Mouse (Mus musculus) cerebellum, adult 2 months (tissue): ENCODE measurements around the gene Dppa3. TPM values are rescaled to one million over a fixed set of nuclear protein-coding genes. Genes with fewer than 3 reads are reported as not detected.
A peak's percentile ranks its signal among the peaks of the same experiment; 100 is the strongest.

Experiments used
- DNase-seq, 2 experiments: peaks; one replicate each; pipeline ENCODE4 v3.0.0; 2021
- H3K27ac ChIP-seq: fragments of 200-500 bp; 2 replicates; pipeline ENCODE4 v1.5.1; 2012; ENCODE audit warnings: low read length, control low read depth, inconsistent platforms; ENCODE audit not compliant: insufficient read depth
- H3K27me3 ChIP-seq: fragments of 200-500 bp; 2 replicates; pipeline ENCODE4 v1.6.1; 2012; ENCODE audit warnings: inconsistent platforms, mild to moderate bottlenecking, low read length, moderate library complexity; ENCODE audit not compliant: control insufficient read depth, insufficient read depth
- H3K4me1 ChIP-seq: fragments of 200-500 bp; 2 replicates; pipeline ENCODE4 v1.6.1; 2011; ENCODE audit warnings: low read length; ENCODE audit not compliant: control insufficient read depth, insufficient read depth
- H3K4me3 ChIP-seq: fragments of 200-500 bp; replicated peaks from 2 replicates; pipeline ENCODE3; 2011; ENCODE audit warnings: mild to moderate bottlenecking, low read depth, low read length, control low read depth; ENCODE audit not compliant: insufficient read depth
- CTCF ChIP-seq: fragments of 200-500 bp; IDR thresholded peaks from 2 replicates; pipeline ENCODE4 v1.5.1; 2011; ENCODE audit warnings: low read depth, mild to moderate bottlenecking, control low read depth, low read length, moderate library complexity, borderline replicate concordance; ENCODE audit not compliant: insufficient read depth
- POLR2A ChIP-seq: fragments of 200-500 bp; IDR thresholded peaks from 2 replicates; pipeline ENCODE4 v1.6.1; 2011; ENCODE audit warnings: low read length, control low read depth, borderline replicate concordance; ENCODE audit not compliant: insufficient read depth
- WGBS: fragments of 180-500 bp; shearing (Covaris S2); methylation state at CpG from one replicate; pipeline ENCODE4 v1.1.7; 2018; 5-methylcytosine and 5-hydroxymethylcytosine counted together
- polyA plus RNA-seq: library from polyadenylated mRNA; depleted of rRNA; stranded (reverse); fragments of >200 nt; gene quantifications from 2 replicates; pipeline ENCODE4 v1.2.3, GENCODE M21; 2012

Gene Dppa3
- polyA plus RNA-seq, 1 experiment = not detected

- DNase-seq = no peak
- no peaks in the 10 kb centered on the region for H3K4me1 ChIP-seq
- WGBS = 87% methylated on average over 9 of the region's 9 CpGs
Measured at GRCm38 (mm10) chr6:122599054-122599737, 27.0 kb upstream of the Dppa3 start.

DNA sequence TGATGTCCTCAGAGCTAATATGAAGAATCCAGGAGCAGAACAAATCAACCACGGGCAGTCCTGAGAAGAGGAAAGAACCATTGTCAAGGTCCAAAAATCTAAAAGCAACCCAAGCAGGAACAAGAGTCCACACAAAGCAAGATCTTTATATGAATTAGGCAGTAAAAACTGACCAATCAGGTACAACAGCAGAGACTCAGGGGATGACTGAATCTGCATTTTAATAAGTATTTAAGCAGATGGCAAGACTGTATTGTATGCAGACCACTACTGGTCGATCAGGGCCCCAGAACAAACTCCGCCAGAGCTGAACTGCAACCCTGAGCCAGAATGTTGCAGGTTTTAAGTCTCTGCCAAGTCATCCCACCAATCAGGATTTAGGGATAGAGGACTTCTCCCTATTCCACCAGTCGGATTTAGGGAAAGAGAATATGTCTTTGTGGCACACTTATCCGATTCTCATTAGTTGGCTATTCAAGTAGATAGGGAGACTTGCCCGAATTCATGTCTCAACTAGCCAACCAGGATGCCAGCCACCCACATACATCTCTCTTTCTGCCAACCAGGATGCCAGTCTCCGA lies 26.1 kb upstream of the Dppa3 start:
- no peaks in the 10 kb centered on the region for H3K4me1 ChIP-seq
- WGBS = 48% methylated on average over 7 of the region's 7 CpGs
- no peak overlapping the region for H3K4me3 ChIP-seq
- H3K27me3 ChIP-seq = no peaks in the 10 kb centered on the region
- no peak overlapping the region for H3K27ac ChIP-seq
- no peak for DNase-seq
- TF ChIP-seq POLR2A (no peak), CTCF (no peak)

More at GRCm38 (mm10) chr6:122599054-122599737, 27.0 kb upstream of the Dppa3 start:
- TF ChIP-seq POLR2A = no peak
- no peak for TF ChIP-seq CTCF
- H3K27me3 ChIP-seq = no peaks in the 10 kb centered on the region
- no peak overlapping the region for H3K27ac ChIP-seq
- no peak overlapping the region for H3K4me3 ChIP-seq

- H3K27ac ChIP-seq = no peak overlapping the region
- H3K4me3 ChIP-seq = no peak overlapping the region
- no peaks in the 10 kb centered on the region for H3K27me3 ChIP-seq
- TF ChIP-seq POLR2A (no peak), CTCF (no peak)
- WGBS = 90% methylated on average over 4 of the region's 4 CpGs
- H3K4me1 ChIP-seq = no peaks in the 10 kb centered on the region
- no peak for DNase-seq
Measured at GRCm38 (mm10) chr6:122601031-122601430, 25.2 kb upstream of the Dppa3 start.

- no peak overlapping the region for H3K4me3 ChIP-seq
- H3K4me1 ChIP-seq = no peaks in the 10 kb centered on the region
- WGBS = 84% methylated on average over 3 of the region's 3 CpGs
Measured at GRCm38 (mm10) chr6:122601615-122602014, 24.6 kb upstream of the Dppa3 start.

DNA sequence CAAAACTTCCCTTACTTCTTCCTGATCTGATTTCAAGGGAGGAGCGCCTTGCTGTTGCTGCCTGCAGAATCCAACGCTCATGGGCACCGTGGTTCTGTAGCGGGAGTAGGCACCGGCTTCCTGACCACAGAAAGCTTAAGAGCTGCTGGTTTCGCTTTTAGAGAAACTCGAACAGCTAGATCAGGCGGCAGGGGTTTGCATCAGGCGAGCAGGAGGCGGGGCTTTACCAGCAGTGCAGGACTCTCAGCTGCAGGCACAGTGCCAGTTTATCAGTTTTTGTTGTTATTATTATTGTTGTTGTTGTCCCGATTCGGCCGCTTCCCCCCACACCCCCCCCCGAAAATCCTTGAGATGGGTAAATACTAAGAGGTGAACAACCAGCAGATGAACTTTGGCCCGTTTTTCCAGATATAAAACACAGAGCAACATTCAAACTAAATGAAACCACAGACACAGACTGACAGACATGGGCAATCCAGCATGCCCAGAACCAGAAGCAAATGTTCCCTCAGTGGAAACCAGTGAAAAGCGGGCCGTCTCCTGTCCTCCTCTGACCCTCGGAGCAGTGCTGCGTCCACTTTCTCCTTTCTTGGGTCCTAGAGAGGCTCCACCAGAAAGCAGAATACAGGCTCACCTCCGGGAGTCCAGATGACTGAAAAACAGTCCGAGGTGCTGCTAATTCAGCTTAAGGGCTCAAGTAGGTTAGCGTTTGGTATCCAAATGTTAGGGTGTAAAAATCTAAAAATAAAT lies 23.8 kb upstream of the Dppa3 start, which contains the start of gene Apobec1:
Gene Apobec1 (minus strand): TSS at position 203 of the 750 bp plus-strand sequence.
- H3K4me1 ChIP-seq = no peaks in the 10 kb centered on the region
- H3K4me3 ChIP-seq = peak within 1 kb of the TSS; percentile 50
- H3K27me3 ChIP-seq = no peaks in the 10 kb centered on the region
- H3K27ac ChIP-seq = no peak within 1 kb of the TSS
- 3% methylated on average over 22 of the region's 22 CpGs for WGBS
- DNase-seq = peak; percentile 13 to 22
- TF ChIP-seq POLR2A (no peak), CTCF (no peak)

More at GRCm38 (mm10) chr6:122601615-122602014, 24.6 kb upstream of the Dppa3 start:
- no peak for DNase-seq
- H3K27ac ChIP-seq = no peak overlapping the region
- TF ChIP-seq POLR2A = no peak
- no peak for TF ChIP-seq CTCF
- H3K27me3 ChIP-seq = no peaks in the 10 kb centered on the region

DNA sequence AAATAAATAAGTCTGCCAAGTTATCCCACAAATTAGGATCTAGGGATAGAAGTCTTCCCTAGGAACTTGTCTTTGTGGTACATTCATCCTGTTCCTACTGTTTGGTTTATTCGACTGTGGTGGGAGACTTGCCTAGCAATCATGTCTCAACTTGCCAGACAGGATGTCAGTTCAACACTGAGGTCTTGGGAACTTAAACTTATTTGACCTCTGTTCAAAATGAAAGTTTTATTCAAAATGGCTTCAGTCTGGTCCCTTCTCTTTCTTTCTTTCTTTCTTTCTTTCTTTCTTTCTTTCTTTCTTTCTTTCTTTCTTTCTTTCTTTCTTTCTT lies 23.3 kb upstream of the Dppa3 start:
- H3K4me3 ChIP-seq = no peak overlapping the region
- H3K27ac ChIP-seq = no peak overlapping the region
- no peaks in the 10 kb centered on the region for H3K4me1 ChIP-seq
- WGBS = 14% methylated on average over 1 of the region's 1 CpGs
- TF ChIP-seq POLR2A (no peak), CTCF (no peak)
- no peak for DNase-seq
- no peaks in the 10 kb centered on the region for H3K27me3 ChIP-seq

GRCm38 (mm10) chr6:122604260-122604659 lies 21.9 kb upstream of the Dppa3 start:
- H3K27me3 ChIP-seq = no peaks in the 10 kb centered on the region
- no peak overlapping the region for H3K27ac ChIP-seq
- H3K4me3 ChIP-seq = no peak overlapping the region
- no peaks in the 10 kb centered on the region for H3K4me1 ChIP-seq
- TF ChIP-seq CTCF (no peak), POLR2A (no peak)
- DNase-seq = no peak
